Mouse (Mus musculus): ENCODE data around the gene Uggt2. TPM values are rescaled to one million over a fixed set of nuclear protein-coding genes. Genes with fewer than 3 reads are reported as not detected.

Gene Uggt2
- polyA plus RNA-seq, 1 experiment, result not detected

GRCm38 (mm10) chr14:119112558-119112957 is 13.3 kb upstream of the Uggt2 start:
- Histone ChIP-seq H3K36me3 (replicated peaks; ENCODE audit: low read length) (no peaks in the 10 kb centered on the region), H3K27me3 (replicated peaks) (no peaks in the 10 kb centered on the region), H3K4me3 (replicated peaks) (no peak overlapping the region), H3K9me3 (no peaks in the 10 kb centered on the region), H3K4me1 (no peaks in the 10 kb centered on the region)
- no peak for TF ChIP-seq GATA1 (IDR thresholded peaks at IDR 0.05; ENCODE audit: borderline replicate concordance, low read length)
- no peak for TF ChIP-seq FLI1 (IDR thresholded peaks at IDR 0.05; ENCODE audit: low read length)

GRCm38 (mm10) chr14:119109776-119110218 is 10.6 kb upstream of the Uggt2 start:
- Histone ChIP-seq H3K36me3 (replicated peaks; ENCODE audit: low read length) (no peaks in the 10 kb centered on the region), H3K4me1 (no peaks in the 10 kb centered on the region), H3K4me3 (replicated peaks) (no peak overlapping the region), H3K27me3 (replicated peaks) (no peaks in the 10 kb centered on the region), H3K9me3 (no peaks in the 10 kb centered on the region)
- no peak for TF ChIP-seq GATA1 (IDR thresholded peaks at IDR 0.05; ENCODE audit: borderline replicate concordance, low read length)
- no peak for TF ChIP-seq FLI1 (IDR thresholded peaks at IDR 0.05; ENCODE audit: low read length)

- no peak for TF ChIP-seq FLI1 (IDR thresholded peaks at IDR 0.05; ENCODE audit: low read length)
- TF ChIP-seq GATA1 (IDR thresholded peaks at IDR 0.05; ENCODE audit: borderline replicate concordance, low read length), result no peak
- H3K4me1 ChIP-seq, result no peaks in the 10 kb centered on the region
- no peaks in the 10 kb centered on the region for H3K9me3 ChIP-seq
- H3K36me3 ChIP-seq (replicated peaks; ENCODE audit: low read length), result no peaks in the 10 kb centered on the region
- H3K27me3 ChIP-seq (replicated peaks), result no peaks in the 10 kb centered on the region
- no peak overlapping the region for H3K4me3 ChIP-seq (replicated peaks)
Measured at GRCm38 (mm10) chr14:119108776-119109301, 9.6 kb upstream of the Uggt2 start.

- H3K36me3 ChIP-seq (replicated peaks; ENCODE audit: low read length), result no peaks in the 10 kb centered on the region
Measured at GRCm38 (mm10) chr14:119107591-119107990, 8.4 kb upstream of the Uggt2 start.

GRCm38 (mm10) chr14:119099570-119099891 is 301 bp upstream of the Uggt2 start:
- Histone ChIP-seq H3K9me3 (peaks cover 10% of the 10 kb centered on the region), H3K36me3 (replicated peaks; ENCODE audit: low read length) (no peaks in the 10 kb centered on the region), H3K27me3 (replicated peaks) (peaks cover 28% of the 10 kb centered on the region), H3K4me3 (replicated peaks) (no peak overlapping the region), H3K4me1 (peaks cover 7% of the 10 kb centered on the region)
- no peak for TF ChIP-seq FLI1 (IDR thresholded peaks at IDR 0.05; ENCODE audit: low read length)
- no peak for TF ChIP-seq GATA1 (IDR thresholded peaks at IDR 0.05; ENCODE audit: borderline replicate concordance, low read length)

More at GRCm38 (mm10) chr14:119107591-119107990, 8.4 kb upstream of the Uggt2 start:
- TF ChIP-seq FLI1 (IDR thresholded peaks at IDR 0.05; ENCODE audit: low read length) (no peak), GATA1 (IDR thresholded peaks at IDR 0.05; ENCODE audit: borderline replicate concordance, low read length) (no peak)
- Histone ChIP-seq H3K4me1 (no peaks in the 10 kb centered on the region), H3K9me3 (no peaks in the 10 kb centered on the region), H3K4me3 (replicated peaks) (no peak overlapping the region), H3K27me3 (replicated peaks) (no peaks in the 10 kb centered on the region)

GRCm38 (mm10) chr14:119061811-119062210 is 37.4 kb downstream of the Uggt2 start:
- H3K9me3 ChIP-seq, result no peaks in the 10 kb centered on the region
- no peak for TF ChIP-seq GATA1 (IDR thresholded peaks at IDR 0.05; ENCODE audit: borderline replicate concordance, low read length)
- no peak for TF ChIP-seq FLI1 (IDR thresholded peaks at IDR 0.05; ENCODE audit: low read length)
- no peaks in the 10 kb centered on the region for H3K36me3 ChIP-seq (replicated peaks; ENCODE audit: low read length)
- no peaks in the 10 kb centered on the region for H3K4me1 ChIP-seq
- H3K4me3 ChIP-seq (replicated peaks), result no peak overlapping the region
- H3K27me3 ChIP-seq (replicated peaks), result no peaks in the 10 kb centered on the region

- Histone ChIP-seq H3K36me3 (replicated peaks; ENCODE audit: low read length) (no peaks in the 10 kb centered on the region), H3K27me3 (replicated peaks) (no peaks in the 10 kb centered on the region), H3K9me3 (no peaks in the 10 kb centered on the region), H3K4me3 (replicated peaks) (no peak overlapping the region), H3K4me1 (no peaks in the 10 kb centered on the region)
- TF ChIP-seq FLI1 (IDR thresholded peaks at IDR 0.05; ENCODE audit: low read length) (no peak), GATA1 (IDR thresholded peaks at IDR 0.05; ENCODE audit: borderline replicate concordance, low read length) (no peak)
Measured at GRCm38 (mm10) chr14:119060682-119061081, 38.5 kb downstream of the Uggt2 start.

GRCm38 (mm10) chr14:119057014-119057413 is 42.2 kb downstream of the Uggt2 start:
- no peaks in the 10 kb centered on the region for H3K36me3 ChIP-seq (replicated peaks; ENCODE audit: low read length)
- no peaks in the 10 kb centered on the region for H3K4me1 ChIP-seq
- no peaks in the 10 kb centered on the region for H3K9me3 ChIP-seq
- H3K27me3 ChIP-seq (replicated peaks), result no peaks in the 10 kb centered on the region
- no peak for TF ChIP-seq FLI1 (IDR thresholded peaks at IDR 0.05; ENCODE audit: low read length)
- no peak overlapping the region for H3K4me3 ChIP-seq (replicated peaks)

GRCm38 (mm10) chr14:119052969-119053368 is 46.3 kb downstream of the Uggt2 start:
- Histone ChIP-seq H3K36me3 (replicated peaks; ENCODE audit: low read length) (no peaks in the 10 kb centered on the region), H3K4me1 (no peaks in the 10 kb centered on the region)

GRCm38 (mm10) chr14:119052361-119052760 is 46.9 kb downstream of the Uggt2 start:
- Histone ChIP-seq H3K4me1 (0 out of 2 replicates have a peak, but pooled peaks cover under 1% of the 10 kb centered on the region), H3K27me3 (replicated peaks) (no peaks in the 10 kb centered on the region), H3K36me3 (replicated peaks; ENCODE audit: low read length) (no peaks in the 10 kb centered on the region), H3K9me3 (no peaks in the 10 kb centered on the region), H3K4me3 (replicated peaks) (no peak overlapping the region)
- no peak for TF ChIP-seq FLI1 (IDR thresholded peaks at IDR 0.05; ENCODE audit: low read length)
- no peak for TF ChIP-seq GATA1 (IDR thresholded peaks at IDR 0.05; ENCODE audit: borderline replicate concordance, low read length)

More at GRCm38 (mm10) chr14:119052969-119053368, 46.3 kb downstream of the Uggt2 start:
- Histone ChIP-seq H3K4me3 (replicated peaks) (no peak overlapping the region), H3K27me3 (replicated peaks) (no peaks in the 10 kb centered on the region), H3K9me3 (no peaks in the 10 kb centered on the region)
- TF ChIP-seq FLI1 (IDR thresholded peaks at IDR 0.05; ENCODE audit: low read length) (no peak), GATA1 (IDR thresholded peaks at IDR 0.05; ENCODE audit: borderline replicate concordance, low read length) (no peak)

- H3K9me3 ChIP-seq, result no peaks in the 10 kb centered on the region
- peak overlapping the region; percentile 69 for H3K4me3 ChIP-seq (replicated peaks)
- no peaks in the 10 kb centered on the region for H3K27me3 ChIP-seq (replicated peaks)
- H3K36me3 ChIP-seq (replicated peaks; ENCODE audit: low read length), result no peaks in the 10 kb centered on the region
- TF ChIP-seq GATA1 (IDR thresholded peaks at IDR 0.05; ENCODE audit: borderline replicate concordance, low read length) (no peak), FLI1 (IDR thresholded peaks at IDR 0.05; ENCODE audit: low read length) (no peak)
- peaks cover 14% of the 10 kb centered on the region for H3K4me1 ChIP-seq
Measured at GRCm38 (mm10) chr14:119043765-119044164, 55.5 kb downstream of the Uggt2 start.

Measured in megakaryocyte, embryonic 14.5 days (primary cell).